Mouse (Mus musculus): ENCODE results near the gene Secisbp2l. TPM values are rescaled to one million over a fixed set of nuclear protein-coding genes. Genes with fewer than 3 reads are reported as not detected.

The Secisbp2l gene
- total RNA-seq, 1 experiment from 2014 or later = 24.8 TPM

GRCm38 (mm10) chr2:125734741-125735140, 47.9 kb downstream of the Secisbp2l start:
- ATAC-seq (replicated peaks in 1 of 2; ENCODE audit: insufficient read depth in 1 of 2, low FRiP score in 2 of 2, low TSS enrichment in 1 of 2, low read depth in 1 of 2, poor library complexity in 2 of 2, severe bottlenecking in 2 of 2) = no peak

DNA sequence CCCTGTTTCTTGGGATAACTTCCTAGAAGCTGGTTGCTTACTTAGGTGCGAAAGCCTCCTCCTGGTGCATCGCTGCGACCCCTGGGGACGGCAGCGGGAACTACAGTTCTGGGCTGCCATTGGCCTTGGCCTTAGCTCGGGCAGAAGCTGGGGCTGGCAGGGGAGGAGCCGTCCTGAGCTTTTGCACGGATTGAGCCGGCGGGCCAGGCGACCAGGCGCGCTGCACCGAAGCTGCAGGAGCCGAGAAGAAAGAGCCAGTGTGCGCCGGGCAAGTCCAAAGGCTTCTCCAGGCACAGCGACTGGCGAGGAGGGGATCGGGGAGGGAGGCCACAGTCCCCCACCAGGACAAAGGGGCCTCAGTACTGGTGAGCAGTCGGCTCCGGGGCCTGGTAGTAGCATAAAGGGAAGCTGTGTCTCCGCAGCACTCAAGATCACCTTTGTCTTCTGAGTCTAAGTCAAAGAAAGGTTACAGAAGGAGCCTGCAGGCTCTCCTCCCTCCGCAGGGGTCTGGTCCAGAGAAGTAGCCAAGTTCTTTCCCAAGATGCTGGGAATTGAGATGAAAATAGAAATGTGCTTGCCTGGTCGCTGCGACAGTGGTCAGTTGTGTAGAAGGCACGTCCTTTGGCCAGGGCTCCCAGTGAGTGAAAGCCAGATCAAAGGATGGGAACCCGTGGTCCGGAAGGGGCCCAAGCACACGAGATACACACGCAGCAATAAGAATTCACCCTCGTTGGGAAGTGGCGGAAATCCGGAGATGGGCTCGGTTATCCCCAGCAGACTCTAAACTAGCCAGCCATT, 50.7 kb downstream of the Secisbp2l start:
- ATAC-seq (replicated peaks in 1 of 2; ENCODE audit: insufficient read depth in 1 of 2, low FRiP score in 2 of 2, low TSS enrichment in 1 of 2, low read depth in 1 of 2, poor library complexity in 2 of 2, severe bottlenecking in 2 of 2) = peak; percentile 92 to 97

- ATAC-seq (replicated peaks in 1 of 2; ENCODE audit: insufficient read depth in 1 of 2, low FRiP score in 2 of 2, low TSS enrichment in 1 of 2, low read depth in 1 of 2, poor library complexity in 2 of 2, severe bottlenecking in 2 of 2) = peak; percentile 26 to 33; a peak in 1 of 4 replicates
Measured at GRCm38 (mm10) chr2:125724546-125725114, 58.0 kb downstream of the Secisbp2l start.

GRCm38 (mm10) chr2:125724086-125724430, 58.6 kb downstream of the Secisbp2l start, which contains the start of gene Shc4:
Gene Shc4, minus strand, starts transcription at chr2:125724148.
- no peak; a peak in 1 of 4 replicates for ATAC-seq (replicated peaks in 1 of 2; ENCODE audit: insufficient read depth in 1 of 2, low FRiP score in 2 of 2, low TSS enrichment in 1 of 2, low read depth in 1 of 2, poor library complexity in 2 of 2, severe bottlenecking in 2 of 2)

DNA sequence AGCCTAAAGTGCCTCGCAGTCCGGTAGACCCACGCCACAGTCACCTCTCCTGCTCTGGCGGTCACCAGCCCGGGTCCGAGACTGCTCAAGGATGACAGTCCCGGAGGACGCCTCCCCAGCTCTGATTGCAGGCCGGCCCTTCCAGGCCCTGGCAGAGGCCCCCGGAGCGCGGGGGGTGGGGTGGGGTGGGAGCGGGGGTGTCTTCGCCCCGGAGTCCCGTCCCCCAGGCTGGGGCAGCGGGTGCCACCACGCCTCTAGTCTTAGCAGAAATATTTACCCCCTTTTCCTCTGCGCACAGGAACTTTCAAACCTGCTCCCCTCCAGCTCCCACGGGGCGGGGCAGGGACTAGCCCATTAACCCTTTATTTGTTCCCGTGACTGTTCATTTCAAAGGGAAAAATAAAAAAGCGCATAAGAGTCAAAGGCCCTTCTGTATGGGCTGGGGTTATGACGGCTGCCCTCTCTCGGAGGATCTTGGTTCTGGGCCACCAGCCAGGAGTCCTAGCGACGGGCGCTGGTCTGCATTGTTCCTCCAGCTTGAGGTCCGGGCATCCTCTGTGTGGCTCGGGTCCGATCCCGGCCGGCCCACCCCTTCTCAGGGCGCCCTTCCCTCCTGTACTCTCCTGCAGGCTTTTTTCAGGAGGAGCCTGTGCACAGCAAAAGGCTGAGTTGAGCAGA, 59.1 kb downstream of the Secisbp2l start:
- ATAC-seq (replicated peaks in 1 of 2; ENCODE audit: insufficient read depth in 1 of 2, low FRiP score in 2 of 2, low TSS enrichment in 1 of 2, low read depth in 1 of 2, poor library complexity in 2 of 2, severe bottlenecking in 2 of 2) = peak; percentile 56 to 61; a peak in 3 of 4 replicates

DNA sequence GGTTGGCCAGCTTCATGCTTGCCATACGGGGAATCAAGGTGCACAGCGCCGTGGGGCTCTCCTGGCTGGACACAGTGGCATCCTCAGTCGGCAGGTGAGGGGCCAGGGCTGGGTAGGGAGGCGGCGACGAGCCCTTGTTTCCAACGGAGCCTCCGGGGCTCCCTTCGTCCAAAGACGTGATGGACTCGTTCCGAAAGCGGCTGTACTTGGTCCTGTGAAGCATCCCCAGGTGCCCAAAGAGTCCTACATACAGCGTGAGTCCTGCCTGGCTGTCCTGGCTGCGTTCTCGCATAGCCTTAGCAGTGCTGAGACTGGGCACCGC, 59.6 kb downstream of the Secisbp2l start:
- ATAC-seq (replicated peaks in 1 of 2; ENCODE audit: insufficient read depth in 1 of 2, low FRiP score in 2 of 2, low TSS enrichment in 1 of 2, low read depth in 1 of 2, poor library complexity in 2 of 2, severe bottlenecking in 2 of 2) = peak in 1 of 2 experiments; percentile 6; a peak in 1 of 4 replicates

- no peak for ATAC-seq (replicated peaks in 1 of 2; ENCODE audit: insufficient read depth in 1 of 2, low FRiP score in 2 of 2, low TSS enrichment in 1 of 2, low read depth in 1 of 2, poor library complexity in 2 of 2, severe bottlenecking in 2 of 2)
Measured at GRCm38 (mm10) chr2:125716599-125716998, 66.1 kb downstream of the Secisbp2l start.

DNA sequence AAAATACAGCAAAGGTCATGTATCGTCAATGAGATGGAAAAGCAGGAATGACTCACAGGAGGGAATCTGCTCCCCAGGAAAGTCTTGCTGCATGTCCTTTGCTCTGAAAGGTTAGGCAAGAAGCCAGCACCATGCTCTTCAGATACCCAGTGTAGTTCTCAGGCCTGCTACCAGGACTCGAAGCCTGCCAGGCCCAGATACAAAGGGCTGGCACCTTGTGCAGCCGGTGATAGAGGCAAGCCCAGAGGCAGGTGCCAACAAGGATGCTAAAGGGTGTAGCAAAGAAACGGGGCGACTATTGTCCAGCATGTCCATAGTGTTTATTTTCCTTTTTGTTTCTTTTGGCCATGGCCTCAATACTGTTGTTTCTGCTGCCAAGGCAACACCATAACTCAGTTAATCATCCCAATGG, 76.2 kb downstream of the Secisbp2l start:
- no peak for ATAC-seq (replicated peaks in 1 of 2; ENCODE audit: insufficient read depth in 1 of 2, low FRiP score in 2 of 2, low TSS enrichment in 1 of 2, low read depth in 1 of 2, poor library complexity in 2 of 2, severe bottlenecking in 2 of 2)

GRCm38 (mm10) chr2:125704907-125705631, 77.6 kb downstream of the Secisbp2l start:
- no peak for ATAC-seq (replicated peaks in 1 of 2; ENCODE audit: insufficient read depth in 1 of 2, low FRiP score in 2 of 2, low TSS enrichment in 1 of 2, low read depth in 1 of 2, poor library complexity in 2 of 2, severe bottlenecking in 2 of 2)

DNA sequence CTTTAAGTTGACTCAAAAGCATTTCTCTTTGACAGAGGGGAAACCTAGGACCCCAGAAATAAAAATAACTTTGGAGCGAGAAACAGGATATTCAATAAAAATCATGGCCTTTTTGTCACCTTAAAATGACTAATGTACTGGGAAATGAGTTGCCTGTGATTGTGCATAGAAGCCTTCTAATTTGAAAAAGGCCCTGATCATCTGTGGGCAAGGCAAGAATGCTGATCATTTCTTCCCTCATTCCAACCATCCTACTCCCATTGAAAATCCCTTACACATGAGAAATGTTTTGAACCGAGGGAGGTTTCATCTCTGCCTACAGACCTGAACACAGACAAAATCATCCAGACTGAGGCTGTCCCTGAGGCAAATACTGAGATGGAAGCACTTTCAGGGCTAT, 79.8 kb downstream of the Secisbp2l start:
- ATAC-seq (replicated peaks in 1 of 2; ENCODE audit: insufficient read depth in 1 of 2, low FRiP score in 2 of 2, low TSS enrichment in 1 of 2, low read depth in 1 of 2, poor library complexity in 2 of 2, severe bottlenecking in 2 of 2) = no peak

GRCm38 (mm10) chr2:125701606-125702005, 81.1 kb downstream of the Secisbp2l start:
- no peak for ATAC-seq (replicated peaks in 1 of 2; ENCODE audit: insufficient read depth in 1 of 2, low FRiP score in 2 of 2, low TSS enrichment in 1 of 2, low read depth in 1 of 2, poor library complexity in 2 of 2, severe bottlenecking in 2 of 2)

DNA sequence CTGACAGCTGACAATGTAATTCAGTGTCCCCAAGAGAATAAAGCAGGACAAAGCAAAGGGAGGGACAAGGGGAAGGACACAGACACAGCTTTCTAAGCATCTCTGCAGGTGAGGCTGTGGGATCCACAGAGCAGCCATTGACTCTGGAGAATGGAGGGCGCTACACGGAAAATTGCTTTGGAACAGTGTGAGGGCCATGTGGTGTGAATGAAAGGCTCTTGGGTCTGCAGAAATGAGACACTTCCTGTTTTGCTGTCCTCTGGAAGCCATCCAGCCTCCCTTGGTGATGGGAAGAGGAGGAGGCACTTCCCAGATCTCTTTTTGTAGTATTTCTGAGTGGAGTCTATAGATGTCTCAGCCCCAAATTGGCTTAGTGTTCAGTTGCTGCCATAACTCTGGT, 86.5 kb downstream of the Secisbp2l start:
- peak in 1 of 2 experiments; percentile 37; a peak in 1 of 4 replicates for ATAC-seq (replicated peaks in 1 of 2; ENCODE audit: insufficient read depth in 1 of 2, low FRiP score in 2 of 2, low TSS enrichment in 1 of 2, low read depth in 1 of 2, poor library complexity in 2 of 2, severe bottlenecking in 2 of 2)

DNA sequence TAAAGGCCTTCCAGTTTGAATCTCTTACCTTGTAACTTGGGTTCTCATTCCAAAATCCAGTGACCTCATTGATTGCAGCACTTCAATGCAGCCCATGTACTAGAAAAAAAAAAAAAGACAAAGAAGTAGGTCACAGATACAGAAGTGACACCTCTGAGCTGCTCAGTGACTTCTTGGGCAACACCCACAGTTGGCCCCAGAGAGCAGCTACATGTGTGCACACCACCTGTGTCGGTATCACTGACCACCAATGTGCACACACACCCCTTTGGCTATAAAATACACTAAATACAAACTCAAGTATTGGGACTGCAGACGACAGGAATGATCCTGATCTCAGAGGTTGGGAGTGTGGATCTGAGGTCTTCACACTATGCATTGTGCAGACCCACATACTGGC, 87.9 kb downstream of the Secisbp2l start:
- no peak for ATAC-seq (replicated peaks in 1 of 2; ENCODE audit: insufficient read depth in 1 of 2, low FRiP score in 2 of 2, low TSS enrichment in 1 of 2, low read depth in 1 of 2, poor library complexity in 2 of 2, severe bottlenecking in 2 of 2)

- ATAC-seq (replicated peaks in 1 of 2; ENCODE audit: insufficient read depth in 1 of 2, low FRiP score in 2 of 2, low TSS enrichment in 1 of 2, low read depth in 1 of 2, poor library complexity in 2 of 2, severe bottlenecking in 2 of 2) = no peak
Measured at GRCm38 (mm10) chr2:125692010-125692409, 90.7 kb downstream of the Secisbp2l start.

Data from hematopoietic stem cell, adult 5-6 weeks (primary cell).